Mouse (Mus musculus): ENCODE results near the gene Otud7b. TPM values are rescaled to one million over a fixed set of nuclear protein-coding genes. Genes with fewer than 3 reads are reported as not detected.

Otud7b gene
- 18.7 and 19.8 TPM in 2 replicates for polyA plus RNA-seq (2015; fragmentation: Nextera tagmentation; extraction: Ambion mirVana)

DNA sequence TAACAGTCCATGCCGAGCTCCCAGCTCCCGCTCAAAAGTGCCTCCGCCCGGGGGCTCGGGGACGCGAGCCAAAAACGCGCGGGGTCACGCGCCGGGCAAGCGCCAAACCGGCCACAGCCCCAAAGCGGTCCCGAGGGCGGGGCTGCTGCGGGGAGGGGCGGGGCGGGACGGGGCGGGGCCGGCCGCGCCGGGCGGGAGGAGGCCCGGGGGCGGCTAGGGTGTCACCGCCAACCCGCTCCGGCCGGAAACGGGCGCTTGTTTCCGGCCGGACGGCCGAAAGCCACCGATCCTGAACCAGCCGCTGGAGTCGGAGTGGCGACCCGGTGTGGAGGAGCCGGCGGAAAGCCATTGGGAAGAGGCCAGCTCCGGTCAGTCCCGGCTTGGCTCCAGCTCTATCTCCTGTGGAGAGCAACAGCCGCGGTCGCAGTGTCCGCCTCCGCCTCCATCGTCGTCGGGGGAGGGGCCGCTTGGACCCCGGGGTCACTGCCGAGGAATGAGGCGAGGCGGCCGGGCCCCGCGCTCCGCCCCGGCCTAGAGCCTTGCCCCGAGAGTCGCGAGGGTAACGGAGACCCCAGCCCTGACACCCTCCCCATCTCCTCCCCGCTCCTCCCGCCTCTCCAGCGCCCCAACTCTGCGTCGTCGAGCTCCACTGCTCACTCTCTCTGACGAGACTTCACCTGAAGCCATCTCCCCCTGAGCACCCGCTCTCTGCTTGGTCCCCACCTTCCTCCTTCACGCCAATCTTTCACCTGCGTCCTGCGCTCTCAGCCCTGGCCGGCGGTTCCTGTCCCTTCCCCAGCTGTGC lies at the start of gene Otud7b:
Otud7b (plus strand) TSS at position 267 of the 805 bp plus-strand sequence.
- H3K9me3 ChIP-seq: no peaks in the 10 kb centered on the region
- peak within 1 kb of the TSS; percentile 96 for H3K27ac ChIP-seq
- peak; percentile 94 for ATAC-seq
- H3K4me3 ChIP-seq (replicated peaks): peak within 1 kb of the TSS; percentile 90
- H3K4me2 ChIP-seq (replicated peaks): peak within 1 kb of the TSS; percentile 73
- no peaks in the 10 kb centered on the region for H3K27me3 ChIP-seq (replicated peaks)
- H3K36me3 ChIP-seq: no peaks in the 10 kb centered on the region
- H3K4me1 ChIP-seq (replicated peaks): peaks cover 12% of the 10 kb centered on the region
- WGBS: under 1% methylated on average over 75 of the region's 84 CpGs
- H3K9ac ChIP-seq: peak within 1 kb of the TSS; percentile 89

DNA sequence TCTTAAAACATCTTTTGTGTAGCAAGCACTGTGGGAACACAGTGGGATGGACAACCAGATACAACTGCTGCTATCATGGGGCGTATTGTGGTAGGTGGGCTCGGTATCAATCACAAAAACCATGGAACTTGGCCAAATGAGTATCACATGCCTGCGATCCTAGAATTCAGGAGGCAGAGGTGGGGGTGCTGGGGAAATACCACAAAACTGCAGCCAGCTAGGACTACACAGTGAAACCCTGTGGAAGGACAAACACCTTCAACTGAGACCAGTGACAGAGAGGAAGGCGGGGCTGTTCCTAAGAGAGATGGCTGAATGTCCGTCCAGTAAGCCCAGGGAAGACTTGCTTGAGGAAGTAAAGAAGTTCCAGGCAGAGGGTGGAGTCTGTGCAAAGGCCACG lies 49.0 kb upstream of the Otud7b start:
- Histone ChIP-seq H3K9ac (no peak overlapping the region), H3K4me2 (replicated peaks) (no peak overlapping the region), H3K4me1 (replicated peaks) (0 out of 2 replicates have a peak, but pooled peaks cover 6% of the 10 kb centered on the region), H3K27me3 (replicated peaks) (no peaks in the 10 kb centered on the region), H3K27ac (no peak overlapping the region), H3K4me3 (replicated peaks) (no peak overlapping the region), H3K9me3 (no peaks in the 10 kb centered on the region), H3K36me3 (no peaks in the 10 kb centered on the region)
- WGBS: 82% methylated on average over 6 of the region's 6 CpGs
- no peak for ATAC-seq

DNA sequence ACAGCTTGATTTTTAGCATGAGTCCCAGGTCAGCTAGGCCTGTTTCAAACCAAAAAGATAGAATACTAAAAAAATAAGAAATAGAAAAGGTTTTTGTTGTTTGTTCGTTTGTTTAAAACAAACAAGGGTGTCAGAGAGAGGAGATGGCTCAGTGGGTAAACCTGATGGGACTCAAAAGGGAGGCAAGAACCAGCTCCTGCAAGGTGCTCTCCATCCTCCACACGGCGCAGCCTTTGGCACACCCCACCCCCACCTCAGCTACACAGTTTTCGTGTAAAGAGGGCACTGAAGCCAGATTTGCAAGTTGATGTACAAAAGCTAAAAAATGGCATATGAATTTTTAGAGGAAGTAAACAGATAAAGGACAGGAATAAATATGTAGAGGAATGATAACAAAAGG lies 48.3 kb upstream of the Otud7b start:
- ATAC-seq: no peak

DNA sequence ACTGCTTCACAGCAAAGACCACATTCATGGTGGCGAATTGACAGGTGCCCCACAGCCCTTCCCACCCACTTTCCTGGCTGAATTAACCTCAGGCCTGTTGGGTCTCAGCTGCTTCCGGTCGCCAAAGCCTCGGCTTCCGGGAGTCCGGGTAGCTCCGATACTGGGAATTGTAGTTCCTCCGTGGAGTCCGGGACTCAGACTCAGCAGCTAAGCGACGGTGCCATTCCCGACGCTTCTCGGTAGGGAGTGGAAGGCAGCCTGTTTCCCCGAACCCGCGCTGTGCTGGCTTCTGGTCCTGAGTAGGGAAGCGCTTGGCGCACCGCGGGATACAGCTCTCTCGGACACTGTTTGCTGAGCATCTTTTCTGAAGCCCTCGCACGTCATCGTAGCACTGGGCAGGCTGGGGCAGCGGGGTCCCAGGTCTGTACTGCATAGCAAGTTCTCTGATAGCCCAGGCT lies 46.6 kb upstream of the Otud7b start:
- H3K27ac ChIP-seq: peak overlapping the region; percentile 81
- H3K9me3 ChIP-seq: no peaks in the 10 kb centered on the region

More for the DNA sequence above, 48.3 kb upstream of the Otud7b start:
- Histone ChIP-seq H3K4me3 (replicated peaks) (no peak overlapping the region), H3K36me3 (no peaks in the 10 kb centered on the region), H3K4me2 (replicated peaks) (no peak overlapping the region), H3K27me3 (replicated peaks) (no peaks in the 10 kb centered on the region), H3K27ac (no peak overlapping the region), H3K9ac (no peak overlapping the region), H3K4me1 (replicated peaks) (0 out of 2 replicates have a peak, but pooled peaks cover 6% of the 10 kb centered on the region), H3K9me3 (no peaks in the 10 kb centered on the region)
- 84% methylated on average over 4 of the region's 4 CpGs for WGBS

DNA sequence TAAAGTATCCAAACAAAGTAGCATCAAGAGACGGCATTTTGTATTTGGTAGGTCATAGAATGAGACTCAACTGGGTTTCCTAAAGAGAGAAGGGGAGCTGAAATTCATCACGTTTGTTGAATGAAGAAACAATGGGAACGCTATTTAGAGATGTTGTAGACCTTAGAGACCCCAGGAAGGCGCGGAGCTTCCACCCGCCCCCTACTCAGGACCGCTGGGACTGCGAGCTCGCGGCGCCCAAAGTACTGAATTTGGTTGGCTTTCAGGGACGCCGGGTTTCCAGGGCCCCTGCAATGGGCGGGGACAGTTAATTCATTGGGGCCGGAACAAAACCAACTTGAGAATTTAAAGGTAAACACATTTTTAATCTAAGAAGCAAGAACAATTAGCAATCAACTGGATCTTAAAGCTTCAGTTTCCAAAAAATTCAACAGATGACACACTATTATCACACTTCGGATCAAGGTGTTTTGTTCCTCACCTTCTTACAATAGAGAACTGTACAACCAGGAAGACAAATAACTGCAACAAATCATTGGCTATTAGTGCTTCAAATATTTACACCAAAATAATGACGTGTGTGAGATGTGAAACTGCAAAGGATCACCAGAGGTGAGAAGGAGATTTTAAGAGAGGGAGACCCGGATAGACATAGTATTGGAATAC lies 46.0 kb upstream of the Otud7b start, which contains the start of gene Vps45:
Vps45 (minus strand) TSS at position 236 of the 666 bp plus-strand sequence.
- H3K27me3 ChIP-seq (replicated peaks): no peaks in the 10 kb centered on the region
- H3K4me2 ChIP-seq (replicated peaks): peak within 1 kb of the TSS; percentile 82
- no peaks in the 10 kb centered on the region for H3K9me3 ChIP-seq
- H3K36me3 ChIP-seq: no peaks in the 10 kb centered on the region
- 0 out of 2 replicates have a peak, but pooled peaks cover 6% of the 10 kb centered on the region for H3K4me1 ChIP-seq (replicated peaks)
- peak; percentile 87 for ATAC-seq
- 2% methylated on average over 18 of the region's 18 CpGs for WGBS
- peak within 1 kb of the TSS; percentile 63 for H3K4me3 ChIP-seq (replicated peaks)
- peak within 1 kb of the TSS; percentile 67 for H3K9ac ChIP-seq
- peak within 1 kb of the TSS; percentile 81 for H3K27ac ChIP-seq

More for the DNA sequence above, 46.6 kb upstream of the Otud7b start:
- under 1% methylated on average over 26 of the region's 26 CpGs for WGBS
- peak; percentile 96 for ATAC-seq
- H3K36me3 ChIP-seq: no peaks in the 10 kb centered on the region
- no peaks in the 10 kb centered on the region for H3K27me3 ChIP-seq (replicated peaks)
- H3K4me3 ChIP-seq (replicated peaks): peak overlapping the region; percentile 63
- 0 out of 2 replicates have a peak, but pooled peaks cover 6% of the 10 kb centered on the region for H3K4me1 ChIP-seq (replicated peaks)
- peak overlapping the region; percentile 82 for H3K4me2 ChIP-seq (replicated peaks)
- H3K9ac ChIP-seq: peak overlapping the region; percentile 67

DNA sequence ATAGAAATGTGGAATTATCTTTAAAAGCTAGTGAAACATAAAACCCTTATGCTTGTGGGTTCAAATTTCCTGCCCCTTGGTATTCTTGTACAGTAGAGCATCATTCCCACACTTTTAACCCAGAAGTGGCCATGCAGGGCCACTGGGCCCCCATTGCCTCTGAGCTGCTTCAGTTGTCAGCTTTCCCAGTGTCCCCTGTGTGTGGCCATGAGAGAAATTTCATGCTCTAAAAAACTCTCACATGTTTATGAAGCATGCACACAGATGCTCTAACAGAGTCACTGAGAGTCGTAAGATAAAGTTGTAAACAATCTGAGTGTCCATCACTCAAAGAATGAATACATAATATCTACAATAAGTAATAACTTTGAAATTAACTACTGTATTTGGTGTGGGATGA lies 44.2 kb upstream of the Otud7b start:
- H3K27ac ChIP-seq: no peak overlapping the region
- H3K27me3 ChIP-seq (replicated peaks): no peaks in the 10 kb centered on the region
- no peaks in the 10 kb centered on the region for H3K36me3 ChIP-seq
- no peak for ATAC-seq
- H3K9me3 ChIP-seq: no peaks in the 10 kb centered on the region
- H3K4me1 ChIP-seq (replicated peaks): 0 out of 2 replicates have a peak, but pooled peaks cover 6% of the 10 kb centered on the region
- 70% methylated on average over 1 of the region's 1 CpGs for WGBS
- H3K4me3 ChIP-seq (replicated peaks): no peak overlapping the region
- no peak overlapping the region for H3K9ac ChIP-seq
- no peak overlapping the region for H3K4me2 ChIP-seq (replicated peaks)

DNA sequence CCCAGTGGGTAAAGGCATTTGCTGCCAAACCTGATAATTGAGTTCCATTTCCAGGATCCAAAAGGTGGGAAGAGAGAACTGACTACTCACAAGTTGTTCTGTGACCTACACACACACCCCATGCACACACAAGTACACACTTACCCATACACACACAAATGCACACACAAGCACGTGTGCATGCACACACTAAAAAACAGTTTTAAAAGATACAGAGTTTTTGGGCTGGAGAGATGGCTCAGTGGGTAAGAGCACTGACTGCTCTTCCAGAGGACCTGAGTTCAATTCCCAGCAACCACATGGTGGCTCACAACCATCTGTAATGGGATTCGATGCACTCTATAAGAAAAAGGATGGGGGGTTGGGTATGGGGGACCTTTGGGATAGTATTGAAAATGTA lies 41.0 kb upstream of the Otud7b start:
- Histone ChIP-seq H3K4me3 (replicated peaks) (no peak overlapping the region), H3K9me3 (no peaks in the 10 kb centered on the region), H3K27me3 (replicated peaks) (no peaks in the 10 kb centered on the region), H3K36me3 (no peaks in the 10 kb centered on the region), H3K27ac (no peak overlapping the region), H3K4me2 (replicated peaks) (no peak overlapping the region), H3K4me1 (replicated peaks) (0 out of 2 replicates have a peak, but pooled peaks cover 2% of the 10 kb centered on the region), H3K9ac (no peak overlapping the region)
- 79% methylated on average over 2 of the region's 2 CpGs for WGBS
- no peak for ATAC-seq

DNA sequence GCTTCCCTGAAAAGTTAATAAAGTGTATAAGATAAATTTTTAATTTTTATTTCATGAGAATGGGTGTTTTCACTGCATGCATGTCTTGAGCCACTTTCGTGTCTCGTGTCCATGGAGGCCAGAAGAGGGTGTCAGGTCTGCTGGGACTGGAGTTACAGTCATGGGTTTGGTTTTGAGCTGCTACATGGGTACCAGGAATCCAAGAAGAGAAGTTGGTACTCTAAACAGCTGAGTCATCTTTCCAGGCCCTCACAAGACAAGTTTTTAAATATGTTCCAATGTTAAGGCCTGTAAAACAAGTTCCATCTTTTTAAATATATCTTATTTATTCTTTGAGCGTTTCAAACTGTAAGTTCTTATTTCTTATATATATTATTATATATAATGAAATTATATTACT lies 40.1 kb upstream of the Otud7b start:
- WGBS: 86% methylated on average over 3 of the region's 3 CpGs

DNA sequence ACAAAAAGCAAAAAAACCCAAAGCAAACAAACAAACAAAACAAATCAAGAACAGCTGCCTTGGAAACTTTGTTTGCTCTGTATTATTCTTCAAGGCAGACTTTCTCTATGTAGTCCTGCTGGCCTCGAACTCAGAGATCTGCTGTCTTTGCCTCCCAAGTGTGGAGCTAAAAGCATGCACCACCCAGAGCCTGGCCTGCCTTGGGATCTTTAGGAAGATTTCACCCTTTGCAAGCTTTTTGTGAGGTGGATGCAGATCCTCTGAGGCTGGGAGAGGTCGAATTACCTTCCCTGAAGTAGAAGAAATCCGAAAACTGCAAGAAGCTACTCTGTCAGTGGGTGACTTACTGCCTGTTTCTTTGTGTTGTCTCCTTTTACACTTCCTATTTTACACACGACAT lies 39.2 kb upstream of the Otud7b start:
- no peak overlapping the region for H3K9ac ChIP-seq

More for the DNA sequence above, 40.1 kb upstream of the Otud7b start:
- Histone ChIP-seq H3K36me3 (no peaks in the 10 kb centered on the region), H3K9me3 (no peaks in the 10 kb centered on the region), H3K4me2 (replicated peaks) (no peak overlapping the region), H3K27ac (no peak overlapping the region), H3K4me1 (replicated peaks) (no peaks in the 10 kb centered on the region), H3K27me3 (replicated peaks) (no peaks in the 10 kb centered on the region), H3K4me3 (replicated peaks) (no peak overlapping the region), H3K9ac (no peak overlapping the region)
- ATAC-seq: no peak

DNA sequence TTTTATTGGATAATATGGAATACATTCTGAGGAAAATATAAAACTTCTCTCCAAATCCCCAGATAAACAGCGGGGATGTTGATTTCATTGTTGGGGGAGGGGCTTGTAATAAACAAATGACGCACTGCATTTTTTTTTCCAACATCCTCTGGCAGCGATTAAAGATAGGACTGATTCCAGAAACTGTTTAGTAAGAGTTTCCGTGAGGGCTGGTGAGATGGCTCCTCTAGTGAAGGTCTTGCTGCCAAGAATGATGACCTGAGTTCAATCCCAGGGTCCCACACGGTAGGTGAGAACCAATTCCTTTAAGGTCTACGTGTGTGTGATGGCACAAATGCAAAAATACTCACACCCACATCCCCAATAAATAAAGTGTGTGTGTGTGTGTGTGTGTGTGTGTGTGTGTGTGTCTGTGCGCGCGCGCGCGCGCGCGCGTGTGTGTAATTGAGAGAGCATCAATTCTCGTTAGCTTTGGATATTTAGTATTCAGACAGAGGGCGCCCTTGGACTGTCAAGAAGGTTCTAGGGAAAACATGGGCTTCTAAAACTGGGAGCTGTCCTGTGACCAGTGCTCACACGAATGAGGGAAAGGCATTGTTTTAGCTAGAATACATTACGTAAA lies 38.5 kb upstream of the Otud7b start:
- H3K4me3 ChIP-seq (replicated peaks): no peak overlapping the region

More for the DNA sequence above, 39.2 kb upstream of the Otud7b start:
- Histone ChIP-seq H3K27me3 (replicated peaks) (no peaks in the 10 kb centered on the region), H3K27ac (no peak overlapping the region), H3K9me3 (no peaks in the 10 kb centered on the region), H3K36me3 (no peaks in the 10 kb centered on the region), H3K4me2 (replicated peaks) (no peak overlapping the region), H3K4me1 (replicated peaks) (no peaks in the 10 kb centered on the region), H3K4me3 (replicated peaks) (no peak overlapping the region)
- WGBS: 39% methylated on average over 4 of the region's 4 CpGs
- no peak for ATAC-seq

DNA sequence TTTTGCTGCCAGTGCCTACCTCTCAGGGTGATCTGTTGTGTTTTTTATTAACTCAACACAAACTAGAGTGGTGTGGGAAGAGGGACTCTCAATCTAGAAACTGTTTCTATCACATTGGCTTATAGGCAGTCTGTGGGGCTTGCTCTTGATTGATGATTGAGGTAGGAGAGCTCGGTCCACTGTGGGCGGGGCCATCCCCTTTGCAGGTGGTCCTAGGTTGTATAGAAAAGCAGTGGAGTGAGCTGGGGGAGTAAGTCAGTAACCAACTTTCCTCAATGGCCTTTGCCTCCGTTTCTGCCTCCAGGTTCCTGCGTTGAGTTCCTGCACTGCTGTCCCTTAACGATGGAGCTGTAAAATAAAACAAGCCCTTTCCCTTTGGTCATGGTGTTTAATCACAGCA lies 37.6 kb upstream of the Otud7b start:
- Histone ChIP-seq H3K9ac (no peak overlapping the region), H3K4me1 (replicated peaks) (no peaks in the 10 kb centered on the region), H3K9me3 (no peaks in the 10 kb centered on the region), H3K27ac (no peak overlapping the region), H3K36me3 (no peaks in the 10 kb centered on the region), H3K4me3 (replicated peaks) (no peak overlapping the region), H3K27me3 (replicated peaks) (no peaks in the 10 kb centered on the region), H3K4me2 (replicated peaks) (no peak overlapping the region)
- ATAC-seq: no peak
- 78% methylated on average over 5 of the region's 5 CpGs for WGBS

More for the DNA sequence above, 38.5 kb upstream of the Otud7b start:
- Histone ChIP-seq H3K27me3 (replicated peaks) (no peaks in the 10 kb centered on the region), H3K27ac (no peak overlapping the region), H3K9me3 (no peaks in the 10 kb centered on the region), H3K36me3 (no peaks in the 10 kb centered on the region), H3K9ac (no peak overlapping the region), H3K4me2 (replicated peaks) (peak overlapping the region; percentile 42), H3K4me1 (replicated peaks) (no peaks in the 10 kb centered on the region)
- 29% methylated on average over 20 of the region's 20 CpGs for WGBS
- ATAC-seq: peak; percentile 67

DNA sequence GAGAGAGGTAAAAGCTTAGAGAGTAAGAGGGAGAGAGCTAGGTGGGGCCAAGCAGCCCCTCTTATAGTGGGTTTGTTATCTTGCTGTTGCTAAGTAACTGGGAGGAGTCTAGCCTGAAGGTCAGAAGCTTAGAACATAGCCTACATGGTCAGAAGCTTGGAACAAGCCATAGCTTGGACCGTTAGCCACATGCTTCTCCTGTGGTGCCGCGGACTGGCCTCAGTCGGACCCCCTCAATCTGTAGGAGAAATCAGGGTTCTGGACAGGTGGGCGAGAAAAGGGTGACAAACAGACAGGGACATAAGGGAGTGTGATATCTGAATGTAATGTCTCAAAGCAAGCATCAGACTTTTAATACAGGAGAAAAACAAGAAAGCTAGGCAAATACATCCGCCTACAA lies 35.3 kb upstream of the Otud7b start:
- no peak for ATAC-seq
- no peaks in the 10 kb centered on the region for H3K36me3 ChIP-seq
- no peak overlapping the region for H3K9ac ChIP-seq
- H3K27me3 ChIP-seq (replicated peaks): no peaks in the 10 kb centered on the region
- no peaks in the 10 kb centered on the region for H3K4me1 ChIP-seq (replicated peaks)
- H3K27ac ChIP-seq: no peak overlapping the region
- no peak overlapping the region for H3K4me3 ChIP-seq (replicated peaks)
- H3K9me3 ChIP-seq: no peaks in the 10 kb centered on the region
- H3K4me2 ChIP-seq (replicated peaks): no peak overlapping the region
- 91% methylated on average over 6 of the region's 6 CpGs for WGBS
